Mouse (Mus musculus) frontal cortex, adult 2 months (tissue): ENCODE results near the gene C330007P06Rik. TPM values are rescaled to one million over a fixed set of nuclear protein-coding genes. Genes with fewer than 3 reads are reported as not detected.
A peak's percentile ranks its signal among the peaks of the same experiment; 100 is the strongest.
"Not testable (repeated sequence)": the region's sequence is repeated elsewhere in the genome, so short reads cannot be mapped to it uniquely, and the experiment has no call there.

Experiments
- DNase-seq, 2 experiments: peaks; one replicate each; pipeline ENCODE4 v3.0.0; 2022; ENCODE audit warnings: low spot score in 1 of 2; ENCODE audit errors: extremely low spot score in 1 of 2
- polyA plus RNA-seq: library from polyadenylated mRNA; depleted of rRNA; stranded (reverse); fragments of >200 nt; gene quantifications from 2 replicates; pipeline ENCODE4 v1.2.3, GENCODE M21; 2012; rRNA removed

The C330007P06Rik gene
- polyA plus RNA-seq = 26.7 and 29.0 TPM in 2 replicates

DNA sequence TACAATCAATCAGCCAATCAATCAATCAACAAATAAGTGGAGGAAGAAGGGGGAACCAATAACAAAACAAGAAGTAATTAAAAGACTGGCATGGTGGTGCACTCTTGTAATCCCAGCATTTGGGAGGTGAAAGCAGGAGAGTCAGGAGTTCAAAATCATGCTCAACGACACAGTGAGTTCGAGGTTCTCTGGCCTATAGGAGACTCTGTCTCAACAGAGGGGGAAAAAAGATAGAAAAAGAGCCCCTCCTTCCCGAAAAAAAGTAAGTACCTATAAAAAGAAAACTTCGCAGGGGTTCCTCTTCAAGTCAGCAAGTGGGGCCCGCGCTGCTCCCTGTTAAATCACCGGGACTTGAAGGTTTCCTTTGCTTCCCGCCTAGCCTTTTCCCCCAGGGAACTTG, at the start of gene C330007P06Rik, which contains the start of gene Ube2a:
Gene C330007P06Rik (minus strand): TSS at position 347 of the 400 bp plus-strand sequence.
Gene Ube2a (plus strand): TSS at position 136 of the 400 bp plus-strand sequence.
- no peak for DNase-seq

- no peak for DNase-seq
Measured at GRCm38 (mm10) chrX:36921346-36921745, 47.4 kb upstream of the C330007P06Rik start.

GRCm38 (mm10) chrX:36917749-36918148, 43.8 kb upstream of the C330007P06Rik start:
- DNase-seq = no peak

DNA sequence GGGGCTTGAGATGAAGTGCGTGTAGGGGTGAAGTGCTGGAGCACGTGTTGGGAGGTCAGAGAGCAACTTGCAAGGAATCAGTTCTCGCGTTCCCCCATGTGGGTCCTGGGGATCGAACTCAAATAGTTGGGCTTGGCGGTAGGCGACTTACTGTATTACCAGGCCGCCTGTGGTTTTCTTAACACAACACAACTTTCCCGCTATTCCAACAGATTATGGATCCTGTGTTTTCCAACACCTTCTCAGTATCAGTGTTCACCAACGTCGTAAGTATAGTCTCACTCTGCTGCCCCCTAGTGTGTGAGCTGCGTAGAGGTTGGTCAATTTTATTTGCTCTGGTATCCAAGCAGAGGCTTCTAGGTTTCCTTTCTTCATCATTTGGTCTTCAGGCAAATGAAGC, 37.4 kb upstream of the C330007P06Rik start:
- DNase-seq = peak in 1 of 2 experiments; percentile 54

DNA sequence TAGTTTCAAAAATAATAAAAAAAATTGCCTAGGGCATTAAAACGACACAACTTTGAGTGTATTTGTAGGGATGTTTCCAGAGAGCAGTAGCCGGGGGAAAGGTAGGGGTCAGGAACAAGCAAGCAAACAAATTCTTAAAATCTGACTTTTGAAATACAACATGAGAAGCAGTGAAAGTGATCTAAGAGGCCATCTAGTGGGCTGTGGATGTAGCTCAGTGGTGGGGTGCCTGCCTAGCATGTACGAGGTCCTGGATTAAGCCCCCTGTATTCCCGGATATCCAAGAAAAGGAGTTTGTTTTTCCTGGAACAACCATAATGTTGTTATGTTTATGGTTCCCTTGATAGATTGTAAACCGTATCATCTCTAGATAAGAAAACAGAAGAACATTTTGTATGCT, 32.6 kb upstream of the C330007P06Rik start:
- DNase-seq = no peak

GRCm38 (mm10) chrX:36903115-36903768, 29.3 kb upstream of the C330007P06Rik start:
- peak; percentile 90 to 95 for DNase-seq

DNA sequence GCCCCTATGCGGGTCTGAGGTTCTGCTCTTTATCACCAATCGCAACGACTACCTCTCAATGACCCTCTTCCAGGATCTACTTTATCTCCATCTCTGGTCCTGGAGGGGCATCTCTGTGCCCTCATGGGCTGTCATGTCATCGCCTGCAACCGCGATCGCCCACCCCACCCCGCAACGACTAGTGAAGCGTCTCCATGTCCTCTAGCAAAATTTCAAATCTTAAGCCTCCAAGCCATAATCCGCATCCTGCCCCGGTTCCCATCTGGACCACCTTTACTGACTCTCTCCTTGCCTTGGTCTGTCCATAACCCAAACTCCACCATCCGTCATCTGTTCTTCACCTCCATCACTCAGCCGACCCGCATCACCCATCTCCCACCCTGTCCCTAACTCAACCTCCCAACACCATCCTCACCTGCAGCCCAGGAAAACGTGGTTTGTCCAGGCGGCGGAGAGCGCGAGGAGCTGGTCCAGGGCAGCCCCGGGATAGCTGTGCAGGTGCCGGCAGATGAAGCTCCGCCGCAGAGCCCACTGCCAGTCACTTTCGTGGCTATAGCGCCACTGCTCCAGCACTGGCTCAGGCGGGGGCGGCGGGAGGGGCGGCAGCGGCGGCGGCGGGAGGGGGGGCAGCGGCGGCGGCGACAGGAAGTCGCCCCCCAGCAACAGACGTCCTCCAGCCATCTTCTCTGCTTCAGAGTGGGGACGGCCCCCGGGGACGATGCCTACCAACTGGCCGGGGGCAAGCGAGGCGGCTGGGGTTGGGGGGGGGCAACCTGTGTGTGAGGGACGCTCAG, 28.6 kb upstream of the C330007P06Rik start, which contains the start of gene Nkrf:
Gene Nkrf (minus strand): TSS at position 579 of the 794 bp plus-strand sequence.
- peak in 1 of 2 experiments; percentile 52 for DNase-seq

GRCm38 (mm10) chrX:36901655-36902054, 27.7 kb upstream of the C330007P06Rik start:
- DNase-seq = no peak

GRCm38 (mm10) chrX:36898931-36899330, 25.0 kb upstream of the C330007P06Rik start:
- not testable (repeated sequence) for DNase-seq

DNA sequence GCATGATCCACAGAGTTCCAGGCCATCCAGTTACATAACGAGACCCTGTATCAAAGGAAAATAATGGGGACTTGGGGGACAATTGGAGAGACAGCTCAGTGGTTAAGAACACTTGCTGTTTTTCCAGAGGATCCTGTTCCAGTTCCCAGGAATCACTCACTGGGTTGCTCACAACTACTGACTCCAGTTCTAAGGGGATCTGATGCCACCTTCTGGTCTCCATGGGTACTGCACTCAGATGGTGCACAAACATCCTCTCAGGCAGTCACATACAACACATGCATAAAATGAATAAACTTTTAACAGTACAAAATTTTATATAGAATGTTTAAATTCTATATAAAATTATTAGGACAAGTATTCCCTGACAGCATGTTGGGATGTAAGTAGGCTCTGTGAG, 10.8 kb upstream of the C330007P06Rik start:
- DNase-seq = no peak

GRCm38 (mm10) chrX:36874704-36875128, 805 bp upstream of the C330007P06Rik start:
- DNase-seq = no peak

DNA sequence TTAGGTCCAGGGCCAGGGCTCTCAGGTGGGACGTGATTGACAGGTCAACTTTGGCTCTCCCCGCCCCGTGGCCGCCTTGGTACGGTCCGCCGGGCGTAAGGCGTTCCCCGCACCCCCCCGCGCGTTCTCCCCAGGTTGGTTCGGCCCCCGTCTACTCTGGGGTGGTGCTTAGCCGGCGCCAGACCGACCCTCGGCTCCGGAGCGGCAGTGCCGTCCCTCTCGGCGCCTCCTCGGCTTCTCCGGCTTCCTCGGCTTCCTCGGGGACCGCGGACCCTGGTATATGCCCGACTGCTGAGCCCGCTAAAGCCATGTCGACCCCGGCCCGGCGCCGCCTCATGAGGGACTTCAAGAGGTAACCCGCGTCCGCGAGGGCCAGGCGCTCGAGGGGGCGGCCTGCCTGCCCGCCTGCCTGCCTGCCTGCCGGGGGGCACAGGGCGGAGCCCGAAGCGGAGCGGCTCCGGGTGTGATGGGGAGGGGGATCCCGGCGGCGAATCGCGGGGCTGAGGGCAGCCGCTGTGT, 326 bp upstream of the C330007P06Rik start:
- peak; percentile 53 to 83 for DNase-seq

DNA sequence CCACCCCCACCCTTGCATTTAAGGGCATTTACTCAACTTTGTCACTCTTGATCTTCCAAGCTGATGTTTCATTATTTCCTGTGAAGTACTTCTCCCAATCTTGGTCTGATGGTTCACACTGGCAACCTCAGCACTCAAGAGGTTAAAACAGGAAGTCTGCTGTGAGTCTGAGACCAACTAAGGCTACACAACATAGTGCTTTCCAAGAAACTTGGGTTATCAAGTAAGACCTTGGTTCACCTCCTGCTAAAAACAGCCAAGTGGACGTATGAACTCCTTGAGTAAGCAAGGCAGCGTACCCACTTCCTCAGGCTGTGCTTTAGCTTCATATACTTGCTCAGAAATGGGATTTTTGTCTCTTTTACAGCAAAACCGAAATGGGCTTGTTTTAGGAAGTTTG, 3.5 kb downstream of the C330007P06Rik start:
- no peak for DNase-seq

DNA sequence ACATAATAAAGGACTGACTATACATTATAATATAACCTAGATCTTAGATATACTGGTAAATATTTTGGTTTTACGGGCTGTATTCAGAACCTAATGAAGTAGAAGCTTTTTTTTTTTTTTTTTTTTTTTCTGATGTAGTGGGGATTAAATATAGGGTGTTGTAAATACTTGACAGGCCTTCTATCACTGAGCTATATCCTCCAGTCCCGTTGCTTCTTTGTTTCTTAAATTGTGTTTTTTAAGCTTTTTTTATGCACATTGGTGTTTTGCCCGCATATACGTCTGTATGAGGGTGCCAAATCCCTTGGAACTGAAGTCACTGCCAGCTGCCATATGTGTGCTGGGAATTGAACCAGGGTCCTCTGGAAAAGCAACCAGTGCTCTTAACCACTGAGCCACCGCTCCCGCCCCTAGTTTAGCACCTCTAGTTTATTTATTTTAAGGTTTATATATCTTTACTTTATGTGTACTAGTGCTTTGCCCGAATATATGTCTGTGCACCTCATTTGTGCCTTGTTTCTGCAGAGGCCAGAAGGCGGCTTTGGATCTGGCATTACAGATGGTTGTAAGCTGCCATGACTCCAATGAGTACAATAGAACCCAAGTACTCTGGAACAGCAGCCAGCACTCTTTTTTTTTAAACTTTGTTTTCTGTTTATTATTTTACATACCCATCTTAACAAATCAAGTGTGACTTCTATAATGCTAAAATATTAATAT, 9.1 kb downstream of the C330007P06Rik start:
- DNase-seq = no peak

- DNase-seq = peak; percentile 63 to 85
Measured at GRCm38 (mm10) chrX:36863766-36864608, 9.9 kb downstream of the C330007P06Rik start.

DNA sequence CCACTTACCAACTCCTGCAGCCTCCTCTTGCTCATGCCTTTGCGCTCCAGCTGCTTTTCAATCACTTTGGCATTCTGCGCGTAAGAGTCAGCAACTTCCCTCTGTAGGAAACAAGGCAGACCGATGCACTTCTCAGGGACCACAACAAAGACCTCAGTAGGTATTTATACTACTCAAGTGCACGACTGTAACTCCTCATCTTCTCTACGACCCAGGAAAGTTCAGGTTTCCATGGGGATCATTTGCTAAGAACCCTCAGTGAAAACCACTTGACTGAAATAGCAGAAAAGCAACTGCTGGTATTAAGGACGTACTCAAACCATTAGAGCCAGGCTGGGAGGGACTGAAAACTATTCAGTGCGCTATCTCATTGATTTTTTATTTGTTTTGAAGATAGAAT, 21.3 kb downstream of the C330007P06Rik start:
- no peak for DNase-seq

- DNase-seq = no peak
Measured at GRCm38 (mm10) chrX:36847152-36847551, 26.8 kb downstream of the C330007P06Rik start.

GRCm38 (mm10) chrX:36843346-36843990, 30.4 kb downstream of the C330007P06Rik start:
- DNase-seq = no peak

DNA sequence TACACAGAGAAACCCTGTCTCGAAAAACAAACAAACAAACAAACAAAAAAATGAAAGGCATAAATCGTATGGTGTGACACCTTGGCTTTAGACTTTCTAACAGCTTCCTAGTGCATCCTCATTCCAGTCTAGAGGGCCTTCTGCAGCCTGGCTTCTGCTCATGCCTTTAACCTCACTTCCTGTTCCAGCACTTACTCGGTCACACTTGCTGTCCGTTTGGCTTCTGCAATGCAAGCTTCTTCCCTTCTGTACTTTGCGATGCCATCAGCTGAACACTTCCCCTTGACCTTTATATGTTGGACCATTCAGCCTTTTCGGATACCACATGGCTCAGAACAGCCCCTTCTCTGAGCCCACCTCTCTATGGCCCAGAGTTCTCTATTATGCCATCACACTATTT, 32.2 kb downstream of the C330007P06Rik start:
- DNase-seq = no peak
